Mouse (Mus musculus) forebrain, postnatal 0 days (tissue): ENCODE measurements at regions not wholly inside any gene's neighbourhood (a gene's known extent, or its start where the extent isn't known, plus 50 kb on each side); places are given as distances from the start of the nearest gene placed in this dataset.

Experiments used
- ATAC-seq: fragments of 200-750 bp; cut with Nextera tagmentation; 2 replicates; pipeline ENCODE4 v1.8.0; 2017; ENCODE audit warnings: mild to moderate bottlenecking, moderate library complexity
- DNase-seq: peaks from one replicate; pipeline ENCODE4 v3.0.0-alpha.2; 2015
- H3K27ac ChIP-seq: fragments of 300-500 bp; sonication (generic); 2 replicates; pipeline ENCODE4 v1.5.1; 2014; ENCODE audit warnings: low read depth, mild to moderate bottlenecking, antibody characterized with exemption, low read length, moderate library complexity, mixed read lengths
- H3K27me3 ChIP-seq: fragments of 300-500 bp; sonication (generic); 2 replicates; pipeline ENCODE4 v1.6.1; 2014; ENCODE audit warnings: mild to moderate bottlenecking, low read length, mixed read lengths; ENCODE audit not compliant: insufficient read depth
- H3K36me3 ChIP-seq: fragments of 300-500 bp; sonication (generic); 2 replicates; pipeline ENCODE4 v1.6.1; 2014; ENCODE audit warnings: mild to moderate bottlenecking, moderate library complexity; ENCODE audit not compliant: insufficient read depth
- H3K4me1 ChIP-seq: fragments of 300-500 bp; sonication (generic); 2 replicates; pipeline ENCODE4 v1.6.1; 2014; ENCODE audit warnings: antibody characterized with exemption; ENCODE audit not compliant: insufficient read depth
- H3K4me2 ChIP-seq: fragments of 300-500 bp; sonication (generic); 2 replicates; pipeline ENCODE4 v1.6.1; 2014; ENCODE audit warnings: low read depth, mild to moderate bottlenecking, moderate library complexity
- H3K4me3 ChIP-seq: fragments of 300-500 bp; sonication (generic); 2 replicates; pipeline ENCODE4 v1.5.1; 2014; ENCODE audit warnings: low read depth, low read length, mixed read lengths
- H3K9ac ChIP-seq: fragments of 300-500 bp; sonication (generic); 2 replicates; pipeline ENCODE4 v1.6.1; 2014; ENCODE audit warnings: mild to moderate bottlenecking
- H3K9me3 ChIP-seq: fragments of 300-500 bp; sonication (generic); 2 replicates; pipeline ENCODE4 v1.6.1; 2016; ENCODE audit warnings: low read length
- CTCF ChIP-seq: sonication (generic); IDR thresholded peaks from 2 replicates; pipeline ENCODE4 v1.5.1; 2016; ENCODE audit warnings: antibody characterized with exemption, control low read depth, low read depth
- WGBS: fragments of 180-500 bp; shearing (Covaris S2); extraction: QIAGEN DNeasy Blood & Tissue Kit; methylation state at CpG from one replicate; pipeline ENCODE4 v1.1.7; 2014; 5-methylcytosine and 5-hydroxymethylcytosine counted together

- H3K27ac ChIP-seq, result no peak overlapping the region
- ATAC-seq, result peak; percentile 50
- H3K4me1 ChIP-seq, result no peaks in the 10 kb centered on the region
- H3K4me3 ChIP-seq, result no peak overlapping the region
- no peak overlapping the region for H3K9ac ChIP-seq
- WGBS, result 29% methylated on average over 12 of the region's 12 CpGs
- DNase-seq, result peak; percentile 18
- no peaks in the 10 kb centered on the region for H3K9me3 ChIP-seq
- H3K27me3 ChIP-seq, result 0 out of 2 replicates have a peak, but pooled peaks cover 3% of the 10 kb centered on the region
- no peaks in the 10 kb centered on the region for H3K36me3 ChIP-seq
- H3K4me2 ChIP-seq, result no peak overlapping the region
- peak; percentile 21; the same call in 1 of the 2 replicates for TF ChIP-seq CTCF
Measured at GRCm38 (mm10) chr8:125619336-125619906, 49.8 kb upstream of the Sipa1l2 start.
